10 mouse cellular contexts compared by ENCODE assay signal in the genomic region with DNA sequence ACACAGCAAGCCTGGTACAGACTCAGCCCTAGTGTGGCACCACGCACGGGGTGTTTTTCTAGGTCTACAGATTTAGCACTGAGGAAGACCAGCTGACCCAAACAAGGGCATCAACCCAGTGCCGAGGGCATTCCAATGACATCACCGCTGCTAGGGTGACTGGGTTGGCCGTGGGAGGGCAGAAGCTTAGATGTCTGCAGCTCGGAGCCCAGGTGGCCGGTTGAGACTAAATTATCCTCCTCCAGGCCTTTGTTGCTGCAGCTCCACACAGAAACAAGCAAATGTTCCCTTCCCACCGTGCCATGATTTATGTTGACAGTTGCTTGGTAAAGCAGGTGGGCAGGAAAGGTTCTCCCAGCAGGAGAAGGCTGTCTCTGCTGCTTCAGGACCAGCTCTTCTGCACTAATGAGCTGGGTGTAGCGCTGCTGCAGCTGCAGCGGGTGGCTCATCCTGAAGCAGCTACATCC.
DNase-seq lines count a peak whose midpoint lies in the region; ATAC-seq and TF ChIP-seq lines count a peak whose summit lies in the region.
"Had no signal": no experiment of that assay in that cellular context is flagged by ENCODE, and none has a peak within 500 bp of the region (broad histone marks: within the 10 kb centered on the region; RNA-seq: fewer than 3 reads in every experiment).

No protein-coding gene starts in this region.

- H3K27me3 ChIP-seq in heart, embryonic 13.5 days (replicated peaks), result no peaks in the 10 kb centered on the region
- no peaks in the 10 kb centered on the region for H3K27me3 ChIP-seq in neural tube, embryonic 14.5 days (ENCODE audit: control insufficient read depth, insufficient read depth, low read length)

- H3K27ac ChIP-seq in heart, embryonic 13.5 days (replicated peaks), result no peak overlapping the region
- no peak overlapping the region for H3K27ac ChIP-seq in neural tube, embryonic 14.5 days (ENCODE audit: low read depth, low read length)
- H3K27ac ChIP-seq: liver, embryonic 14.5 days had no signal

- H3K9ac ChIP-seq in heart, embryonic 13.5 days, result no peak overlapping the region
- H3K9ac ChIP-seq in neural tube, embryonic 14.5 days (replicated peaks; ENCODE audit: low read depth, low read length), result no peak overlapping the region
- H3K9ac ChIP-seq: liver, embryonic 14.5 days had no signal

- no peak overlapping the region for H3K4me3 ChIP-seq in heart, embryonic 13.5 days
- H3K4me3 ChIP-seq in neural tube, embryonic 14.5 days (ENCODE audit: low read depth, low read length), result no peak overlapping the region
- no peak overlapping the region for H3K4me3 ChIP-seq in lung, adult 2 months (replicated peaks; ENCODE audit: extremely low read depth, low read depth, low read length)

- H3K4me1 ChIP-seq in heart, embryonic 13.5 days, result peaks cover 5% of the 10 kb centered on the region; the same call in 1 of the 2 replicates
- no peaks in the 10 kb centered on the region for H3K4me1 ChIP-seq in neural tube, embryonic 14.5 days (ENCODE audit: control insufficient read depth, insufficient read depth, low read length)
- H3K4me1 ChIP-seq in lung, adult 2 months (ENCODE audit: control insufficient read depth, insufficient read depth, low read length), result no peaks in the 10 kb centered on the region

- TF ChIP-seq CTCF in lung, adult 2 months (IDR thresholded peaks at IDR 0.05; ENCODE audit: insufficient read depth, low read length), result no peak

- DNase-seq in left cerebral cortex, postnatal 4 days, result peak; percentile 63
- DNase-seq in left cerebral cortex, adult 11 months (ENCODE audit: low spot score), result no peak
- DNase-seq in kidney, adult 8-10 months, result peak; percentile 28 to 44
- DNase-seq in c-Kit-positive CD71-positive TER-119-positive erythroid progenitor cells, embryonic 14.5 days (ENCODE audit: low spot score), result no peak
- no peak for DNase-seq in lung, adult 2 months

- H3K4me2 ChIP-seq in heart, embryonic 13.5 days, result peak overlapping the region; percentile 28
- no peak overlapping the region for H3K4me2 ChIP-seq in neural tube, embryonic 14.5 days (ENCODE audit: low read depth, low read length)

- intact Hi-C loops in left cerebral cortex, postnatal 4 days (cut with DNase I), result no loop called here

- WGBS in heart, embryonic 13.5 days, result 38% methylated on average over 10 of the region's 10 CpGs
- WGBS in neural tube, embryonic 14.5 days, result 27% methylated on average over 10 of the region's 10 CpGs
- WGBS in lung, adult 2 months, result 60% methylated on average over 10 of the region's 10 CpGs

- H3K36me3 ChIP-seq in heart, embryonic 13.5 days, result no peaks in the 10 kb centered on the region
- no peaks in the 10 kb centered on the region for H3K36me3 ChIP-seq in neural tube, embryonic 14.5 days (ENCODE audit: control insufficient read depth, insufficient read depth, low read length)
- H3K36me3 ChIP-seq: G1E had no signal

- no peaks in the 10 kb centered on the region for H3K9me3 ChIP-seq in heart, embryonic 13.5 days
- no peaks in the 10 kb centered on the region for H3K9me3 ChIP-seq in neural tube, embryonic 14.5 days (ENCODE audit: control insufficient read depth, low read length)
- H3K9me3 ChIP-seq: G1E had no signal

- no peak for TF ChIP-seq POLR2A in lung, adult 2 months (IDR thresholded peaks at IDR 0.05; ENCODE audit: borderline replicate concordance, extremely low read depth, low read depth, low read length)

- ATAC-seq in heart, embryonic 13.5 days (ENCODE audit: extremely low read depth, insufficient number of reproducible peaks, low FRiP score, low TSS enrichment), result no peak; the same call in 1 of the 2 replicates
- ATAC-seq in neural tube, embryonic 14.5 days (ENCODE audit: low read depth), result peak; percentile 69
- ATAC-seq: intestine, embryonic 16.5 days had no signal

Comparison
In these comparisons a context has a peak if more than half of its experiments do, and no peak if none do; other contexts are left out.
1. DNase-seq: peak in left cerebral cortex, postnatal 4 days (single experiment) and kidney, adult 8-10 months (2 of 2); none in left cerebral cortex, adult 11 months (single experiment), c-Kit-positive CD71-positive TER-119-positive erythroid progenitor cells, embryonic 14.5 days (single experiment) and lung, adult 2 months (single experiment).